Mouse (Mus musculus) megakaryocyte progenitor cell, adult 5-6 weeks (primary cell): Measurements from ENCODE around the gene F11r. TPM values are rescaled to one million over a fixed set of nuclear protein-coding genes. Genes with fewer than 3 reads are reported as not detected.
"Not testable (repeated sequence)": the region's sequence is repeated elsewhere in the genome, so short reads cannot be mapped to it uniquely, and the experiment has no call there.

Experiments
- ATAC-seq: replicated peaks from 2 replicates; pipeline ENCODE4 v1.8.0; 2016; ENCODE audit warnings: mild to moderate bottlenecking, moderate TSS enrichment, inconsistent platforms; ENCODE audit not compliant: poor library complexity
- total RNA-seq, 2 experiments: library from RNA; stranded (forward) in 1 of 2; stranded (reverse) in 1 of 2; fragments of 157-497, 149-512 nt in 1 of 2; fragments of 200-1000 nt in 1 of 2; gene quantifications; 2 replicates each; pipeline versions ENCODE4 v1.2.3 to v1.2.4; 2015 to 2017

Gene F11r
- total RNA-seq, 2 experiments from 2014 or later, result 0.44 TPM; not detected in 1

DNA sequence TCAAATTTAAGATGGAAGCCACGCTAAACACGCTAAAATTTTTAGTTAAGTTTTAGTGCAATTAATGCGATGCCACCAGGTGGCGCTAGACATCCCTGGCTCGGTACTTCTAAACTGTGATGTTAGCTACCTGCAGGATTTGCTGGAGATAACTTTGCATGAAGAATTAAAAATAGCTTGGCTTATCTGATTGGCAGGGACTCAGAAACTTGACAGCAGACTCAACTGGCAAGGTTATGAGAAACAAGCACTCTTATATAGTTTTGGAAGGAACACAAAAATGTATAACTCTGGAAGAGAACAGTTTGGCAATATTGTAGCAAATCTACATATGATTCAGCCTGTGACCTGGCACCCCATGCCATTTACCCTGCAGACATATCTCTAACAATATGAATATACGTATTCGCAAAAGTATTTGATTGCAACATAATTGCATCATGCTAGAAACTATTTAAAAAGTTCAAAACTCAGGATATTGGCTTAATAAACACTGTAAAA, 33.1 kb downstream of the F11r start:
- peak; percentile 69 for ATAC-seq

DNA sequence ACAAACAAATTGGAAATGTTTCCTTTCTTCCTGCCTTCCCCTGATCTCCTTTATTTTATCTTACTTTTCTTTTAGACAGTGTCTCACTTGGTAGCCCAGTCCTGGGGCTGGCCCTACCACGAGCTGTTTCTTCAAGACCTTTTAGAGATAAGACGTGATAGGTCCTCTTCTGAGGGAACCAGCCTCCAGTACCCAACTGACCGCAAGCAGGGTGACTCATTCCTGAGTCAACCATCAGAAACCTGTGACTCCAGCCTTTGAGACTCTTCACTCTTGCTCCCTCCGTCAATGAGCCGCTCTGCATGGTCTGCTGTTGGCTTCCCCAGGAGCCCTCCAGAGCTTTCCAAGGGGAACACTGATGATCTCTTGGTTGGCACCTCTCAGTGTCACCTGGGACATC, 33.6 kb downstream of the F11r start:
- peak; percentile 64 for ATAC-seq

DNA sequence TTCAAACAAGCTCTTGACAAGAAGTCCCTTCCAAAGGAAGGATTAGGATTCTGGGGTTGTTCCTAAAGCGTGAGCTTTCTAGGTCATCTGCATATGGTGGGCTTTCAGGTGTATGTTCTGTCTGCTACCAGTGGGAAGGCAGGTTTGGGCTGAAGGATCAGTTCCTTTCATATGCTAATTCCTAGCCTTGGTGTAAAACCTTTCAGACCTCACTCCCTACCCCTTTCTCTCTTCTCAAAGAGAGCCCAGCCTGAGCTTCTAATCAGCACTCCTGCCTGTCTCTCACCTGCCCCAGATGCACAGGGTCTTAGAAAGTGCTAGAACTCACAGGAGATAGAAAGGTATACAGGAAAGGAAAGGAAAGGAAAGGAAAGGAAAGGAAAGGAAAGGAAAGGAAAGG, 34.1 kb downstream of the F11r start:
- ATAC-seq, result no peak

DNA sequence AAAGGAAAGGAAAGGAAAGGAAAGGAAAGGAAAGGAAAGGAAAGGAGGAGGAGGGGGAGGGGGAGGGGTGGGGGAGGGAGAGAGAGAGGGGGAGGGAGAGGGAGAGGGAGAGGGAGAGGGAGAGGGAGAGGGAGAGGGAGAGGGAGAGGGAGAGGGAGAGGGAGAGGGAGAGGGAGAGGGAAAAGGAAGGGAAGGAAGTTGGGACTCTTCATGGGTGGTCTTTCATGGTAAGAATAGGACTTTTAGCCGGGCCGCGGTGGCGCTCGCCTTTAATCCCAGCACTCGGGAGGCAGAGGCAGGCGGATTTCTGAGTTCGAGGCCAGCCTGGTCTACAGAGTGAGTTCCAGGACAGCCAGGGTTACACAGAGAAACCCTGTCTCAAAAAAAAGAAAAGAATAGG, 34.6 kb downstream of the F11r start:
- ATAC-seq, result not testable (repeated sequence)

DNA sequence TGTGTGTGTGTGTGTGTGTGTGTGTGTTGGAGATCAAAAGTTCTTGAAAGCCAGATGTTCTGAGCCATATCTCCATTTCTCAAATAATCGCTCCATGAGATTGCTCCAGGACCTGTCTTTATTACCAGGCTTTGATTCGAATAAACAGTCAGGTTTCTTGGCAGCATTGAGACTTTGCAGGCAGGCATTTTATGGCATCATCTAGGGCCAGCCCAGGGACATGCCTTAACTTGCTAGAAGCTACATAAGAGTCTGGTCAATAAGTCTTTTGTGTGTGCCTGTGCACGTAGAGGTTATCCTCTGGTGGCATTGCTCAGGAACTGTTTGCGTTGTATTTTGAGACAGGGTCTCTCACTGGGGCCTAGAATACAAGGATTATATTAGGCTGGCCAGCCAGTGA, 36.2 kb downstream of the F11r start:
- ATAC-seq, result no peak

DNA sequence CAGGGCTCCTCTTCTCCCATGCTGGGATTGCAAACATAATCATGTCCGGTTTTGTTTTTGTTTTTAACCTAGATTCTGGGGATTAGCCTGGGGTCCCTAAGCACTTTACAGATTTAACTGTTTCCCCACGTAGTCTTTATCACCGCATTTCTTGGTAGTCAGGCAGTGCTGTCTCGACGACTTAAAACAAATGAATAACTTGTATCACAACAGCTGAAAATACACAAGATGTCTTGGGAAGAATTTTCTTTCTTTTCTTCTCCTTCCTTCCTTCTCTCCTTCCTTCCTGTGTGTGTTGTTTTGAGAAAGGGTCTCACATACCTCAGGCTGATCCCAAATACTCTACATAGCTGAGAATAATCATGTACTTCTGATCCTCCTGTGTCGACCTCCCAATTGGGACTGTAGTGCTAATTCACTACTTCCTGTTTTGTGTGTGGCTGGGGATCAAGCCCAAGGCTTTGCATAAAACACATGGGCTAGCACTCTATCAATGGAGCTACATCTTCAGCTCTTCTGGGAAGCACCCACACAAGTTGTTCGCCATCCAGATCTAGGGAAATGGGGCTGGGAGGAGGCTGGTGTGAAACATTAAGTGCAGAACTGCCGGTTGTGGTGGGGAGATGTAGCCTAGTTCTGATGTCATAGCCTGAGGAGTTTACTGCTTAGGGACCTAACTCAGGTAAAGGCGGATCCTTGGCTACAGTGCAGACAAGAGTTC, 36.7 kb downstream of the F11r start:
- no peak for ATAC-seq

DNA sequence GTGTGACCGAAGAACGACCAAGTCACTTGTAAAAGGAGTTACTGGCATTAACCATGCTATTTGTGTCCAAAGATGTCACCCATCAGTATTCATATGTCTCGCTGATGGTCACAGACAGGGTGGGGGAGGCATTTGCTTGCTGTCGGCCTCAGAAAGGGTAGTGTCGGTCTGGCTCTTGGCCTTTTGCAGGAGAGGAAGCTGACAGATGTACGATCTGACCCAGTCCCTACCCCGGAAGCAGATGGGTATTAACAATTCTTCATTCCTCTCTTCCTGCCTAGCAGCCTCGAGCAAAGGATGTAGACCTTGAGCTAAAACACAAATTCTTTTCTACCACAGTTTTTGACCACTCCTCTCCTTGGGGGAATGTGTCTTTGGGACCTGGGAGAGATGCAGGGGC, 39.8 kb downstream of the F11r start:
- no peak for ATAC-seq

DNA sequence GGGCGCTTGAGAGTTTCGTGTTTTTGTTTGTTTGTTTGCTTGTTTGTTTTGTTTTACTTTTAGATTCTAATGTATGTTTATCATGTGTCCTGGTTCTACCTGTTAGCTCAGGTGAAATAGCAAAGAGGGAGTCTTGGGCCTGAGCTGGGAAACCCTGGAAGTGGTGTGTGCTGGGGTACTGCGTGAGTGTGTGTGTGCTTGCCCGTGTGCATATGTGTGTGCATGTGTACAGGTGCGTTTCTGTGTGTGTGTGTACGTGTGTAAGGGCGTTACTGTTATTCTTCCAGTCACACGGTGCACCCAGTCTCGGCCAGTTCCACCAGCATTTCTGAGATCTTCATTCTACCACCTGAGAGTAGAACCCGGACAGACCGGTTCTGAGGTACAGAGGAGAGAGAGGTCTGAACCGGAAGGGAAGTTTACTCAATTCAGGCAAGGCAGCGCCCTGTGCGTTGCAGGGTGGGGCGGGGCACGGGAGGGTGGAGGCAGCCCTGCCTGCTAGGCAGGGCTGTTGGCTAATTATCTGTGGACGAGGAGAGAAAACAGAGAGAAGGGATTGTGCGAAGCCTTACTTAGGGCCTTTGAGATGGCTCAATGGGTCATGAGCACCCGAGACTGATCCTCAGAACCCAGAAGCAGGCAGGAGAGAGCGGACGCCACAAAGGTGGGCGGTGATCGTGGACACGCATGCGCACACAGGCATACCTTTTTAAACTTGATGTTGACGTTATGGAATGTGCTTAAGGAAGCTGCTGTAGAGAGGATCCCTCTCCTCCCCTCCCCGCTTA, 40.6 kb downstream of the F11r start:
- peak; percentile 71 for ATAC-seq

DNA sequence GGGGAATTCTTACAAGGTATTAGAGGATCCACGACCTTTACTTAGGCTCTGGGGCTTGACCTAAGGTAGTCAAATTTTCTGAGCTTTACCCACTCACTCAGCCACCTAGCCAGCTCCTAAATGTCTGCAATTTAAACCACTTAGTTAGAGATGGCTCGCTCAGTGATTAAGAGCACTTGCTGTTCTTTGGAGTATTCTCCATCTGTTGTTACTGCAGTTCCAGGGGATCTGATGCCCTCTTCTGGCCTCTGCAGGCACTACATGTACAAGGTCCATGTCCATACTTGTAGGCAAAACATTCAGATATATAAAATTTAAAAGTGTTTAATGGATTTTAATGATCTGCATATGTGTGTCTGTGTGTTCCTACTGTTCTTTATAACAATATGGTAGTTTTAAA, 41.6 kb downstream of the F11r start:
- peak; percentile 83 for ATAC-seq

DNA sequence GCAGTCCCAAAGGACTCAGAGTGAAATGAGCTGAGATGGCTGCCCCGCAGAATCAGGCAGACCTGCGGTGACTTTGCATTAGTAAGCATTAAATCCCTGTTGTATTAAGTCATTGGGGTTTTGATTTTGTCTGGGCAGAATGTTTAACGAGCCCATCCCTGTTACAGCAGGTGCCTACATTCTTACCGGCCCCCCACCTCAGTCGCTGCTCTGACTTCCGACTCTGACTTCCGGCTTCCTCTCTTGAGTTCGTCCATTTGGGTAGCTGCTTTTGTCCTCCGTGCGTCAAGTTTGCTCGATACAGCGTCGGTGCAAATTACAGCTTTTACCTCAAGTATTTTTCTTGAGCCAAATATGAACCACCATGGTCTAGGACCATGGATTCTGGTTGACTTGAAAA, 56.9 kb downstream of the F11r start:
- no peak for ATAC-seq

DNA sequence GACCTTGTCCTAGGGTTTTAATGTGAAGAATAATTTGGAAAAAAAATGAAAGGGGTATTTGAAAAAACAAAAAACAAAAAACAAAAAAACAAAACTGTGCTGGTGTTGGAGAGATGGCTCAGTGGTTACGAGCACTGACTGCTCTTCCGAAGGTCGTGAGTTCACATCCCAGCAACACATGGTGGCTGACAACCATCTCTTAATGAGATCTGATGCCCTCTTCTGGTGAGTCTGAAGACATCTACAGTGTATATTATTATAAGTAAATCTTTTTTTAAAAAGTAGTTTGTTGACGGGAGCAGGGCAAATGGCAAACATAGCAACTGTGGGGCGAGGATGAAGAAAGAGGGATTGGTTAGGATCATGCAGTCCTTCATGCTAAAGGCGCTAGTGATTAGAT, 58.0 kb downstream of the F11r start:
- no peak for ATAC-seq

DNA sequence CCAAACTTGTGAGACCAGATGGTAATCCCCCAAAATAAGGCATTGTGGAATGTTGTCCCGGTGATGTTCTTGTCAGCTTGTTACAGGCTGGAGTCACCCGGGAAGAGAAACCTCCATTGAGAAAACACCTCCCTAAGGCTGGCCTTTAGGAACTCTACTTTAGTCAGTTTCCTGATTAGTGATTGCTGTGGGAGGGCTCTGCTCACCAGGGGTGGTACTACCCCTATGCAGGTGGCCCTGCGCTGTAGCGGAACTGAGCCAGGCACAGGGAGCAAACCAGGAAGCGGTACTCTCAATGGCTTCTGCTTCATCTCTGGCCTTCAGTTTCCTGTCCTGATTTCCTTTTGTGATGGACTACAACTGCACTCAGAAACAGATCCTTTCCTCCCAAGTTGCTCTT, 62.5 kb downstream of the F11r start:
- ATAC-seq, result no peak

DNA sequence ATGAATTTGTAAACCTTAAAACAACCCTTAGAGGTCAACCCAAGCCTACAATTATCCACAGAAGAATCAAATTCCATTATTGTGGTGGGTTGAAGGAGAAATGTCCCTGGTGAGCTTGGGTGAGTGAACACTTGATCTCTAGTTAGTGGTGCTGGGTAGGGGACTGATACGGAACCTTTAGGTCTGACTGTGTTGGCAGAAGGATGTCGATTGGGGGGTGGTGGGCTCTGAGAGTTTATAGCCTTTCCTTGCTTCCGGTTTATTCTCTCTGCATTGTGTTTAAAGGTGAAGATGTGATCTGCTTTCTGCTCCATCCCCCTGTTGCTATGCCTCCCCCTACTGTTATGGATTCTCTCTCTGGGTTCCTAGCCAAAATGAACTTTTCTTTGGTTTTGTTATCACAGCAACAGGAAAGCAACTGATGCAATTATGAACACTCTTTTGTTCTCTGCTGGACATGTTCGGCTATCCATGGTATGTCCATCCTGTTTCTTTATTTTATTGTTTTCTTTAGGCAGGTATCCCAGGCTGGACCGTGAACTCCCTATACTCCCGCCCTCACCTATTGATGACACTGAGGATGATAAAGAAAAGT, 63.8 kb downstream of the F11r start:
- ATAC-seq, result no peak

DNA sequence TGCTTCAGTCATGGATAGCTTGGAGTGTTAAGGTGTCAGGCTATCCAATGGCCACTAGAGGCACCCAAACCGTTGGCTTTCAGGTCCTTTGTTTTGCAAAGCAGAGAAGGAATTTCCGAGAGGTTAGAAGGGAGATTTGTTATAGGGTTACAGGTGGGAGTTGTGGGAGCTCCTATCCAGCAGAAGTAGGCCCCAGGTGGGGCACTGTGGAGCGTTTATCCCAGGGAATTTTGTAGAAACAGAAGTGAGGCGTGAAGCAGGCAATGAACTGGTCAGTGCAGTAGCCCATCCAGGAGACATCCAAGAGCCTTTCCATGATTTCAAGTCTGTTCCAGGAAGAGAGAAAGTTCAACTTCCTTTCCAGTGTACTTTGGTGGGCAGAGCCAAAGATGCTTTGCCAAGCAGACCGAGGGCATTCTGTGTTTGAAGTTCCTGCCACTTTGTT, 64.3 kb downstream of the F11r start:
- peak; percentile 15 for ATAC-seq

DNA sequence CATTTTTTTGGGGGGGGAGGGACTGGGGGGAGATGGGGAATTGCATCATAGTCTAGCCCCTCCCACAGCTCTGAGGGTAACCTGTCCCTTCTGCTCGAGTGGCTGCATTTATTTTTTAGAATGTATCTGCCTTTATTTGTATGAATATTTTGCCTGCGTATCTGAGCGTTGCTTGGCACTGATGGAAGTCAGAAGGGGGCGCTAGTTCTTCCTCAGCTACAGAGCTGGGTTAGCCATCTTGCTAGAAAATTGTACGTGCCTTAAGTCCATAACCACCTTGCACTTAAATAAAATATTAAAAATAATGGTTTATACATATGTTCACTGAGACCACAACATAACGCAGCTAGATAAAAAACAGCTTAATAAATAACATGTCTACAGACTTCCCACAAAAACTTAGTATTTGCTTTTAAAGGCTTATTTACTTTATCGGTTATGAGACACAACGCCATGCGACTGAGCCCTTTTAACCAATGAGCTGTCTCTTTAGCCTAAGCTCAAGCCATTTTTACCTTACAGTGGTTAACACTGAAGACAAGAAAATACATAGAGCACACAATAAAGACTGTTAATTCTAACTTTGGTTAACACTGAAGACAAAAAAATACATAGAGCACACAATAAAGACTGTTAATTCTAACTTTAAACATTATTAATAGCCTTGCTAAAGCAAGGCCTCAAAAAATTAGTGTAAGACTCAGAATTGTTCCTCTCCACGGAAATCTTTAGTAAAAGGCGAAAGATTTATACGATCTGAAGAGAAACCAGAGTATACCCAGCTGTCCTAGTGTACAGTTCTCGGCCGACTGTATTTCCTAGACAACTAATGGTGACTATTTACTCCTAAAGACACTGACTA, 65.3 kb downstream of the F11r start:
- ATAC-seq, result peak; percentile 56

DNA sequence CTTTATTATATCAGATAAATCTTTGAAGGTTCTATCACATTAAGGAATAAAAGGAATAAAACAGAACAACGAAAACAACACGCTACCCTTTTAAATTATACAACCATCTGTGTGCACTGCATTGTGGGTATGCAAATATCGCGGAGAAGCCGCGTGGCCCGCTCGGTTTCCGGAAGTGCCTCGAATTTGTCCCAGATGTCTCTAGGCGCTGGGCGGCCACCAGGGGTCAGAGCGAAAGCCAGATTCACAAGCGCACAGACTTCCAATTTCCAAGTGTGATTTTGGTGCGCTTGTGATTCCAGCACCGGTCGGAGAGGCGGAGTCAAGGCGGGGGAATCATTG, 65.9 kb downstream of the F11r start, which contains the start of gene Alyref2:
TSS of gene Alyref2 (plus strand) at position 229 of the 342 bp plus-strand sequence.
- ATAC-seq, result peak; percentile 55

DNA sequence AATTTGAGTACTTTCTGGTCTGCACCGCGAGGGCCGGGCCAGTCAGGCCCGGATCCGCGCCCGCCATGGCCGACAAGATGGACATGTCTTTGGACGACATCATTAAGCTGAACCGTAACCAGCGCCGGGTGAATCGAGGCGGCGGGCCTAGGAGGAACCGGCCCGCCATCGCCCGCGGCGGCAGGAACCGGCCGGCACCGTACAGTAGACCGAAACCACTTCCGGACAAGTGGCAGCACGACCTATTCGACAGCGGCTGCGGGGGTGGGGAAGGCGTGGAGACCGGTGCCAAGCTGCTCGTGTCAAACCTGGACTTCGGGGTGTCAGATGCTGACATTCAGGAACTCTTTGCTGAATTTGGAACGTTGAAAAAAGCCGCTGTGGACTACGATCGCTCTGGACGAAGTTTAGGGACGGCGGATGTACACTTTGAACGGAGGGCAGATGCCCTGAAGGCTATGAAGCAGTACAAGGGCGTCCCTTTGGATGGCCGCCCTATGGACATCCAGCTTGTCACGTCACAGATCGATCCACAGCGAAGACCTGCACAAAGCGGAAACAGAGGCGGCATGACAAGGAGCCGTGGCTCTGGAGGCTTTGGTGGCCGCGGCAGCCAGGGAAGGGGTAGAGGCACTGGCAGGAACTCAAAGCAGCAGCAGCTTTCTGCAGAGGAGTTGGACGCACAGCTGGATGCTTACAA, 66.4 kb downstream of the F11r start:
- ATAC-seq, result peak; percentile 18

DNA sequence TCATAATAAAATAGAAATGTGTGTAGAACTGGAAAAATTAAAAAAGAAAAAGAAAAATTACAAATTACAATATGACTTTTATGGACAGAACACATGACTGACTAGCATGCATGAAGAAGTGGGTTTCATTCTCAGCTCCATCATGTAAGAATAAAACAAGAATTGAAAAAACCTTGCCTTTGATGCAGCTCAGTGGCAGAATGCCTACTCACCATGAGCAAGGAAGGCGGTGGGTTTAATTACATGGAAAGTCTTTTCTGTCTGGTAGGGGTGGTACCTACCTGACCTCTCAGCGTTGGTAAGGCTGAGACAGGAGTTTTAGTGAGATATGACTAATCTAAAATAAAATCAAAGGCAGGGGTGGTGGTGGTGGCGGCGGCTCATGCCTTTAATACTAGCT, 67.3 kb downstream of the F11r start:
- ATAC-seq, result no peak

DNA sequence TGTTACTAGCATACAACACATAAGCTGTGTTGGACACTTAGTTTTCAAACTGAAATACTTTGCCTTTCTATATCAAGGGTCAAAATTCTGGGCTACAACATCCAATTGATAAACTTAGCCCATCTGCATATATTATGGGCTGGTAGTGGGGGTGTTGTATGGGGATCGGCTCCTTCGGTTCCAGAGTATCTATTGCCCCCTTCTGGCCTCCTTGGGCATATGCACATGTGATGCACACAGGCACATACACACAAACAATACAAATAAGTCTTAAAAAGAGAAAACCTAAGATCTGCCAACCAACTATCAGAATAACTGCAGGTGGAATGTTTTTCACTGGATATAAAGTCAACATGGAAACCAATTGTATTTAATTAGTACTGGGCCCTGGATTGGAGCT, 75.9 kb downstream of the F11r start:
- ATAC-seq, result peak; percentile 50; the same call in 1 of the 2 replicates

DNA sequence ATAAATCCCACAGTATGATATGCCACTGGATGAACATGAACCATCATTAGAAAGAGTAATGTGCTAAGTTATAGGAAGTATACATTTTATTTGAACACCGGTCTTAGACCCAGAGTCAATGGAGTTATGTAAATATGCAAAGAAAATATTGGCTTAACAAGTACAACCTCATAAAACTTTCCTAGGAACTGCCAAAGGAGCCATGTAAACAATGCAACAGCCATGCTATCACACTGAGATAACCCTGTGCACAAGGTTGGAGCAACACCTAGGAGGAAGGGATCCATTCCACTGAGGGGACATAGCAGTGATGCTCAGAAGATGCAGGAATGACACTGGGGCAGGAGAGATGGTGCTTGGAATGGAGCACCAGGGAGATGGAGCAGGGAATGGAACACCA, 76.4 kb downstream of the F11r start:
- no peak for ATAC-seq
